Mouse (Mus musculus) forebrain, embryonic 11.5 days (tissue): ENCODE measurements at regions not wholly inside any gene's neighbourhood (a gene's known extent, or its start where the extent isn't known, plus 50 kb on each side); places are given as distances from the start of the nearest gene placed in this dataset.
A peak's percentile ranks its signal among the peaks of the same experiment; 100 is the strongest.

Source experiments
- ATAC-seq: fragments of 200-750 bp; cut with Nextera tagmentation; replicated peaks from 2 replicates; pipeline ENCODE4 v1.8.0; 2017; ENCODE audit warnings: moderate TSS enrichment; ENCODE audit not compliant: low FRiP score
- DNase-seq: peaks from one replicate; pipeline ENCODE4 v3.0.0-alpha.2; 2017; ENCODE audit warnings: low spot score
- H3K27ac ChIP-seq: fragments of 300-500 bp; sonication (generic); 2 replicates; pipeline ENCODE4 v1.5.1; 2014; ENCODE audit warnings: low read depth, low read length
- H3K27me3 ChIP-seq: fragments of 300-500 bp; sonication (generic); 2 replicates; pipeline ENCODE4 v1.6.1; 2014; ENCODE audit warnings: mild to moderate bottlenecking, low read length, mixed read lengths; ENCODE audit not compliant: control insufficient read depth, insufficient read depth
- H3K36me3 ChIP-seq: fragments of 300-500 bp; sonication (generic); 2 replicates; pipeline ENCODE4 v1.6.1; 2014; ENCODE audit warnings: mild to moderate bottlenecking, low read length, moderate library complexity, mixed read lengths; ENCODE audit not compliant: control insufficient read depth, insufficient read depth
- H3K4me1 ChIP-seq: fragments of 300-500 bp; sonication (generic); replicated peaks from 2 replicates; pipeline ENCODE4 v1.6.1; 2014; ENCODE audit warnings: low read length, mixed read lengths; ENCODE audit not compliant: control insufficient read depth, insufficient read depth
- H3K4me2 ChIP-seq: fragments of 300-500 bp; sonication (generic); 2 replicates; pipeline ENCODE4 v1.6.1; 2014; ENCODE audit warnings: low read depth, mild to moderate bottlenecking, low read length, moderate library complexity, mixed read lengths; ENCODE audit not compliant: severe bottlenecking
- H3K4me3 ChIP-seq: fragments of 300-500 bp; sonication (generic); 2 replicates; pipeline ENCODE4 v1.5.1; 2014; ENCODE audit warnings: low read depth, low read length
- H3K9ac ChIP-seq: fragments of 300-500 bp; sonication (generic); 2 replicates; pipeline ENCODE4 v1.6.1; 2014; ENCODE audit warnings: low read length
- H3K9me3 ChIP-seq: fragments of 300-500 bp; sonication (generic); 2 replicates; pipeline ENCODE4 v1.6.1; 2016; ENCODE audit warnings: low read length, mixed read lengths; ENCODE audit not compliant: control insufficient read depth
- WGBS: fragments of 180-500 bp; shearing (Covaris S2); extraction: QIAGEN DNeasy Blood & Tissue Kit; methylation state at CpG from one replicate; pipeline ENCODE4 v1.1.7; 2014; 5-methylcytosine and 5-hydroxymethylcytosine counted together

- Histone ChIP-seq H3K27me3 (no peaks in the 10 kb centered on the region), H3K4me2 (no peak overlapping the region), H3K9ac (no peak overlapping the region), H3K27ac (no peak overlapping the region), H3K4me1 (no peaks in the 10 kb centered on the region), H3K9me3 (no peaks in the 10 kb centered on the region), H3K36me3 (no peaks in the 10 kb centered on the region), H3K4me3 (no peak overlapping the region)
- DNase-seq (no peak), ATAC-seq (no peak)
- 88% methylated on average over 2 of the region's 2 CpGs for WGBS
These were observed 173.1 kb downstream of the Cdh26 start for GRCm38 (mm10) chr2:178603443-178603842.

DNA sequence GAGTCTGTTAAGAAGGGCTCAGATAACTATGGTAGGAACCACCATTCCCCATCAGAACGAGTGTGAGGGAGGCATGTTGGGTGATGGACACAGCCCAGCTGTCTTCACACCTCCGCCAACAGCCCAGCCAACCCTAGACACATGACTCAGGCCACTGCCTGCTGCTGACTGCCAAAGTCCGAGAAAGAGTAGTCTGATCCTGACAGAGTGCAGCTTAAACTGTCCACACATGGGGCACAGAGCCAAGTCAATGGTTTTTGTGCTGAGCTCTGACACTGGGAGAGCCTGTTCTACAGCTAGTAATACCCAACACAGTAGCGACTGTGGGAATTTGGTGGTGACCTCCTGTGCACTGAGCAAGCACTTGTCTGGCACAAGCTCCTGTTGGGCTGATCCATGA, 176.4 kb downstream of the Cdh26 start:
- H3K4me1 ChIP-seq, result no peaks in the 10 kb centered on the region
- no peak overlapping the region for H3K4me3 ChIP-seq
- WGBS, result 81% methylated on average over 4 of the region's 4 CpGs
- H3K9me3 ChIP-seq, result no peaks in the 10 kb centered on the region
- no peaks in the 10 kb centered on the region for H3K36me3 ChIP-seq
- no peak overlapping the region for H3K4me2 ChIP-seq
- H3K27me3 ChIP-seq, result no peaks in the 10 kb centered on the region
- H3K27ac ChIP-seq, result no peak overlapping the region
- ATAC-seq (no peak), DNase-seq (no peak)
- no peak overlapping the region for H3K9ac ChIP-seq

GRCm38 (mm10) chr2:178610211-178610975, 180.1 kb downstream of the Cdh26 start:
- no peaks in the 10 kb centered on the region for H3K4me1 ChIP-seq
- no peaks in the 10 kb centered on the region for H3K9me3 ChIP-seq
- ATAC-seq, result 0 out of 2 replicates have a peak, but pooled peaks have one; percentile 31
- 61% methylated on average over 18 of the region's 18 CpGs for WGBS
- H3K36me3 ChIP-seq, result no peaks in the 10 kb centered on the region
- H3K27me3 ChIP-seq, result no peaks in the 10 kb centered on the region
- DNase-seq, result no peak
- no peak overlapping the region for H3K27ac ChIP-seq
- no peak overlapping the region for H3K4me2 ChIP-seq
- H3K9ac ChIP-seq, result no peak overlapping the region
- H3K4me3 ChIP-seq, result no peak overlapping the region

DNA sequence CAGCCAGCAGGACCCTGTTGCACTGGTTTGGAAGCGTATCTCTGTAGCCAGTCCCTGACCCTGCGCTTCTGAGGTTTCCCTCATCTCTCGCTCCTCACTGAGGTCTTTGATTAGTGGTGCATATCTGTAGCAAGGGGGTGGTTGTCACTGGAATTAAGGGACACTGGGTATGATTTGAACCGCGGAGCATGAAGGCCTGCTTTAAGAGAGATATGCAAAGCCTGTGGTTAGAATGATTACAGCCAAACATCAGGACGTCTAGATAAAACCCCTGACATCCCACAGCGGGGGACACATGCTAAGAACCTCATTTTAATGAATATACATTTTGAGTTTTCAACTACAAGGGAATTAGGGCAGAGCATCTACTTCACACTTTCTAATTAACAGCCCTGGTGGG, 184.4 kb downstream of the Cdh26 start:
- Histone ChIP-seq H3K27me3 (no peaks in the 10 kb centered on the region), H3K9ac (no peak overlapping the region), H3K4me3 (no peak overlapping the region), H3K4me1 (no peaks in the 10 kb centered on the region), H3K4me2 (no peak overlapping the region), H3K9me3 (no peaks in the 10 kb centered on the region), H3K36me3 (no peaks in the 10 kb centered on the region), H3K27ac (no peak overlapping the region)
- 50% methylated on average over 7 of the region's 7 CpGs for WGBS
- DNase-seq (no peak), ATAC-seq (no peak)

DNA sequence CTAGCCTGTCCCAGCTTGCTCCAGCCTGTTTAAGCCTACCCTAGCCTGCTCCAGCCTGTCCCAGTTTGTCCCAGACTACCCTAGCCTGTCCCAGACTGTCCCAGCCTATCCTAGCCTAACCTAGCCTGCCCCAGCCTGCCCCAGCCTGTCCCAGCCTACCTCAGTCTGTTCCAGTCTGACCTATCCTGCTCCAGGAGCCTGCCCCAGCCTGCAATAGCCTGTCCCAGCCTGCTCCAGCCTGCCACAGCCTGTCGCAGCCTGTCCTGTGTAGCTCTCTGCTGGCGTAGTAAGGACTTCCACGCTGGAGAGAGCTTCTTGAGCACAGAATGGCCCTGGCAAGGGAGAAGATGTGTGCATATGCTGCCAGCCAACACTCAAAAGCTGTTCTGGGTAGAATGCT, 192.5 kb downstream of the Cdh26 start:
- Histone ChIP-seq H3K9ac (no peak overlapping the region), H3K9me3 (no peaks in the 10 kb centered on the region), H3K4me2 (no peak overlapping the region), H3K27me3 (no peaks in the 10 kb centered on the region), H3K27ac (no peak overlapping the region), H3K4me3 (no peak overlapping the region), H3K4me1 (no peaks in the 10 kb centered on the region), H3K36me3 (no peaks in the 10 kb centered on the region)
- WGBS, result 67% methylated on average over 3 of the region's 3 CpGs
- ATAC-seq (no peak), DNase-seq (no peak)

DNA sequence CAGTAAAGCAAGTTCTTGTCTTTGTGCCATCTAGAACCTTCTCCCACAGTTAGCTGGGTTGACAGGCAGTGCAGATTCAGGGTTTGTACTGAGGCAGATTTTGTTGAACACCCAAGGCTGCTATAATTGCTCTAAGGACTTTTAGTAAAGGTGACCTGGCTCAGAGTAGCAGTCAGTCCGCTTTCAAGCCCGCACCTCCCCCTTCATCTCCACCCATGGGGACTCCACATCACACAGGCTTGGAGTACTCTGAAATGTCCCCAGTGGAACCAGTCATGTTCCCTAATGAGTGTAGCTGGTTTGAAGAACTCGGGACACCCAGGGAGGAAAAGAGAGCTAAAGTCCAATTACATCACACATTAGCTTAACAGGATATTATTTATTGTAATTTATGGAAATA, 194.1 kb downstream of the Cdh26 start:
- H3K4me3 ChIP-seq, result no peak overlapping the region
- H3K27me3 ChIP-seq, result no peaks in the 10 kb centered on the region
- H3K4me1 ChIP-seq, result no peaks in the 10 kb centered on the region
- no peak overlapping the region for H3K27ac ChIP-seq
- no peaks in the 10 kb centered on the region for H3K36me3 ChIP-seq
- DNase-seq (no peak), ATAC-seq (no peak)
- no peaks in the 10 kb centered on the region for H3K9me3 ChIP-seq
- WGBS, result 87% methylated on average over 3 of the region's 3 CpGs
- no peak overlapping the region for H3K4me2 ChIP-seq
- no peak overlapping the region for H3K9ac ChIP-seq

DNA sequence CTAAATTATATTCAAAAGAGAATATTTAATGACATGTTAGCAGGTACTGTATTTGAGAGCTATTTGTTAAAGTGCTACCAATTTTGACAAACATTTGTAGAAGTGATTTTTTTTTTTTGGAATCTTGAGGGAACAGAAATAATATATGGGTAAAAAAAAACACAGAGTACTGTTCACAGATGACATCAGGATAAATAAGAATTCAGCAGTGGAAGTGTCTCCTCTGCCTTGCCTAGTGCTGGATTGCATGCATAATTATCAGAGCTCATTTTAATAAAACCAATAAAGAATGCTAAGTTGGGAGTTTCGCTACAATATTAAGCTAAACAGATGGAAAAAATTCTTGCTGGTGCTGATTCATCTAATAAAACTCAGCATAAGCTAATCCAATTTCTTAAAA, 194.6 kb downstream of the Cdh26 start:
- H3K4me3 ChIP-seq, result no peak overlapping the region
- H3K36me3 ChIP-seq, result no peaks in the 10 kb centered on the region
- no peak overlapping the region for H3K4me2 ChIP-seq
- H3K4me1 ChIP-seq, result no peaks in the 10 kb centered on the region
- 82% methylated on average over 1 of the region's 1 CpGs for WGBS
- DNase-seq (no peak), ATAC-seq (no peak)
- no peaks in the 10 kb centered on the region for H3K27me3 ChIP-seq
- no peaks in the 10 kb centered on the region for H3K9me3 ChIP-seq
- no peak overlapping the region for H3K27ac ChIP-seq
- no peak overlapping the region for H3K9ac ChIP-seq

- no peaks in the 10 kb centered on the region for H3K36me3 ChIP-seq
- no peak overlapping the region for H3K9ac ChIP-seq
- no peak overlapping the region for H3K4me3 ChIP-seq
- DNase-seq (peak; percentile 83), ATAC-seq (peak; percentile 66)
- H3K4me1 ChIP-seq, result peaks cover 7% of the 10 kb centered on the region; the same call in 1 of the 2 replicates
- H3K4me2 ChIP-seq, result no peak overlapping the region
- WGBS, result 19% methylated on average over 7 of the region's 7 CpGs
- no peak overlapping the region for H3K27ac ChIP-seq
- H3K27me3 ChIP-seq, result no peaks in the 10 kb centered on the region
- H3K9me3 ChIP-seq, result no peaks in the 10 kb centered on the region
These were observed 199.4 kb downstream of the Cdh26 start for GRCm38 (mm10) chr2:178629756-178630155.

DNA sequence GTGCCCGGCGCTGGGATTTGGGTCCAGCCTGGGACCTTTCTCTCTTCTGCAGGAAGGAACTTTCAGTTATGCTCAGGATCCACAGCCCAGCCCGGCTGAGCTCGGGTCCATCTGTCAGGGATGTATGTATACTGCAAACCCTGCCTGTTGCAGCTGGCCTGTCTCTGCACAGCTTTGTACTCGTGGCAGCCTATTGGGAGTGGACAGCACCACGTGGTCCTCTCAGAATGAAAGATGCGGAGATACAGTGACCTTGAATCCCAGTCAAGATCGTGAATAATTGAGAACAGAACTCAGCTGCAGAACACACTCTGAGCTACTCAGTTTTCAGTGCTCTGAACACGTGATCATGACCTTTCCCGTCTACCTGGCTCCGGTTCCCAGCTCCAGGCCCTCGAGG, 200.2 kb downstream of the Cdh26 start:
- WGBS, result 81% methylated on average over 12 of the region's 12 CpGs

More for the DNA sequence above, 200.2 kb downstream of the Cdh26 start:
- DNase-seq (no peak), ATAC-seq (no peak)
- H3K4me3 ChIP-seq, result no peak overlapping the region
- H3K27ac ChIP-seq, result no peak overlapping the region
- peaks cover 9% of the 10 kb centered on the region; the same call in 1 of the 2 replicates for H3K4me1 ChIP-seq
- H3K4me2 ChIP-seq, result no peak overlapping the region
- H3K9me3 ChIP-seq, result no peaks in the 10 kb centered on the region
- no peak overlapping the region for H3K9ac ChIP-seq
- no peaks in the 10 kb centered on the region for H3K36me3 ChIP-seq
- H3K27me3 ChIP-seq, result no peaks in the 10 kb centered on the region
